Mouse (Mus musculus) neural tube, embryonic 14.5 days (tissue): ENCODE results near the gene Agap1. TPM values are rescaled to one million over a fixed set of nuclear protein-coding genes. Genes with fewer than 3 reads are reported as not detected.

Experiments used
- ATAC-seq: fragments of 200-750 bp; cut with Nextera tagmentation; 2 replicates; pipeline ENCODE4 v1.8.0; 2017; ENCODE audit warnings: low read depth, mild to moderate bottlenecking, moderate TSS enrichment, moderate library complexity
- H3K27ac ChIP-seq: fragments of 300-500 bp; sonication (generic); 2 replicates; pipeline ENCODE4 v1.5.1; 2014; ENCODE audit warnings: low read depth, mild to moderate bottlenecking, control low read depth, low read length, moderate library complexity, mixed read lengths
- H3K27me3 ChIP-seq: fragments of 300-500 bp; sonication (generic); 2 replicates; pipeline ENCODE4 v1.6.1; 2014; ENCODE audit warnings: low read length; ENCODE audit not compliant: control insufficient read depth, insufficient read depth
- H3K36me3 ChIP-seq: fragments of 300-500 bp; sonication (generic); 2 replicates; pipeline ENCODE4 v1.6.1; 2014; ENCODE audit warnings: low read length, mixed read lengths; ENCODE audit not compliant: control insufficient read depth, insufficient read depth
- H3K4me1 ChIP-seq: fragments of 300-500 bp; sonication (generic); 2 replicates; pipeline ENCODE4 v1.6.1; 2014; ENCODE audit warnings: low read length; ENCODE audit not compliant: control insufficient read depth, insufficient read depth
- H3K4me2 ChIP-seq: fragments of 300-500 bp; sonication (generic); 2 replicates; pipeline ENCODE4 v1.6.1; 2014; ENCODE audit warnings: mild to moderate bottlenecking, low read depth, low read length, control low read depth
- H3K4me3 ChIP-seq: fragments of 300-500 bp; sonication (generic); 2 replicates; pipeline ENCODE4 v1.5.1; 2014; ENCODE audit warnings: low read depth, low read length, control low read depth, mixed read lengths
- H3K9ac ChIP-seq: fragments of 300-500 bp; sonication (generic); replicated peaks from 2 replicates; pipeline ENCODE4 v1.6.1; 2014; ENCODE audit warnings: low read depth, mild to moderate bottlenecking, control low read depth, low read length, mixed read lengths
- H3K9me3 ChIP-seq: fragments of 300-500 bp; sonication (generic); 2 replicates; pipeline ENCODE4 v1.6.1; 2016; ENCODE audit warnings: low read length; ENCODE audit not compliant: control insufficient read depth
- WGBS: fragments of 180-500 bp; shearing (Covaris S2); extraction: QIAGEN DNeasy Blood & Tissue Kit; methylation state at CpG from one replicate; pipeline ENCODE4 v1.1.7; 2014; 5-methylcytosine and 5-hydroxymethylcytosine counted together
- polyA plus RNA-seq: library from polyadenylated mRNA; unstranded; fragments of >200 nt; fragmentation: Nextera tagmentation; extraction: Ambion mirVana; gene quantifications from 2 replicates; pipeline ENCODE4 v1.2.1, GENCODE M21; 2014

Agap1 gene
- polyA plus RNA-seq, 1 experiment from 2014 or later: 76.4 TPM

DNA sequence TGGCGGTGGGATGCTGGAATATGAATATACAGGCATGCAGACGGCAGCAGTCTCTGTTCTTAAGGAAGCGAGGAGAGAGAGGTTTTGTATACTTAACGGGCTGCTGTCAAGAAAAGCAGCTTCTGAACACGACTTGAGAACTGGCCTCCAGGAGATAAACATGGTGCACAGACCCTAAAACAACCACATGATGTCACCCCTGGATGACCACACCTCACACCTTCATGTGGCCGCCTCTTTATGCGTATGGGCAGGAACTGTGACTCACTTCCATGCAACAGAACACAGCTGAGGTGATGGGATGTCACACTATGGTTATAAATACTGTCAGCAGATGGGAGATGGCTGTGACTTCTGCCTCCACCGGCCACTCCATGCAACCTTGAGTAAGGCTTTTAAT lies 28.5 kb upstream of the Agap1 start:
- Histone ChIP-seq H3K4me2 (no peak overlapping the region), H3K9ac (no peak overlapping the region), H3K27ac (no peak overlapping the region), H3K4me3 (no peak overlapping the region), H3K36me3 (no peaks in the 10 kb centered on the region), H3K9me3 (no peaks in the 10 kb centered on the region), H3K27me3 (no peaks in the 10 kb centered on the region), H3K4me1 (no peaks in the 10 kb centered on the region)
- WGBS: 81% methylated on average over 8 of the region's 8 CpGs
- no peak for ATAC-seq

DNA sequence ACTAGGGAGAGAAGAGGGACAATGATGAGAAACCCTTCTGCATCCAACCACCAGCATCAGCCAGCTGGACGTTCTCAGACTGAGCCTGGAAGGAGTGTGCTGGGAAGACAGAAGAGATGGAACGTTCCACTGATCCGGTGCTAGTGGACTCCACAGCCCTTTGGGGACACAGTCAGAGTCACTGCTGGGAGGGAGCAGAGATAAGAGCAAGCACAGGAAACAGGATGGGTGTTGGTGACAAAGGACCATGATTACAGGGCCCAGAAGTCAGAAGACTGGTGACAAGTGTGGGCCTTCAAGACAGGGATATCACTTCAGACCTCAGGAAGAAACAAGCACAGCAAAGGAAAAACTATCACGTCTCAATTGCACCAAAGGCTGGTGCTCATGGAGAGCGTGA lies 25.9 kb upstream of the Agap1 start:
- H3K36me3 ChIP-seq: no peaks in the 10 kb centered on the region
- H3K4me3 ChIP-seq: no peak overlapping the region
- H3K4me2 ChIP-seq: no peak overlapping the region
- no peaks in the 10 kb centered on the region for H3K4me1 ChIP-seq
- no peaks in the 10 kb centered on the region for H3K27me3 ChIP-seq
- H3K9me3 ChIP-seq: no peaks in the 10 kb centered on the region
- WGBS: 87% methylated on average over 5 of the region's 5 CpGs
- H3K27ac ChIP-seq: no peak overlapping the region
- ATAC-seq: no peak
- H3K9ac ChIP-seq: no peak overlapping the region

DNA sequence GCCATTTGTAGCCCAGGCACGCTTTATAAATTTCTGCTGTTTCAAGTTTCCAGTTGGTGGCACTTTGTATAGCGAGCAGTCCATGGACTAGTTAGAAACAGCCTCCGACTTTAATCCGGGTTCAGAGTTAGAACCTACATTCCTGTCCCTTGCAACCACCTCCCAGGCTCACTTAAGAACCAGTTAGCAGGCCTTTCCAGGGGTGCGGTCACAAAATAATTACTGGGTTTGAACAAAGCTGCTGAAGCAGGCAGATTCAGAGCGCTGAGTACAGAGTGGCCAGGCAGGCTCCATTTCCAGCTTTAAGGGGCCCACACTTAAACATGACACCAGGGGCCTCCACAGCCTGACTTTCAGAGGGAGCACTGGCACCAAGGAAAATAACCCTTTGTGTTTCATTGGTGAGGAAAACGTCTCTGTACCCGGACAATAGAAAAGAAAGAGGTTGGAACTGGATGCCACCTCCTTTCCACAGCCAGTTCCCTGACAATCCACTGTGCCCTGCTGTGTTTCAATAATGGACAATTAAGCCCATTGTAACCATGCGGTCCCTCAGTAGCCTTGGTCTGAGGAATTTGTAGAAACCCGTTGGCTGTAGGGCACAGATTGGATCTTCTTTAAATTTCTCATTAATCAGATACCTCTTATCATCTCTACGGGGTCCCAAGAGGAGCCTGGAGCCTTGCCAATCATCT lies 24.5 kb upstream of the Agap1 start:
- Histone ChIP-seq H3K36me3 (no peaks in the 10 kb centered on the region), H3K4me2 (no peak overlapping the region), H3K4me3 (no peak overlapping the region), H3K9me3 (no peaks in the 10 kb centered on the region), H3K27me3 (no peaks in the 10 kb centered on the region), H3K9ac (no peak overlapping the region), H3K27ac (no peak overlapping the region), H3K4me1 (no peaks in the 10 kb centered on the region)
- 48% methylated on average over 11 of the region's 11 CpGs for WGBS
- no peak for ATAC-seq

DNA sequence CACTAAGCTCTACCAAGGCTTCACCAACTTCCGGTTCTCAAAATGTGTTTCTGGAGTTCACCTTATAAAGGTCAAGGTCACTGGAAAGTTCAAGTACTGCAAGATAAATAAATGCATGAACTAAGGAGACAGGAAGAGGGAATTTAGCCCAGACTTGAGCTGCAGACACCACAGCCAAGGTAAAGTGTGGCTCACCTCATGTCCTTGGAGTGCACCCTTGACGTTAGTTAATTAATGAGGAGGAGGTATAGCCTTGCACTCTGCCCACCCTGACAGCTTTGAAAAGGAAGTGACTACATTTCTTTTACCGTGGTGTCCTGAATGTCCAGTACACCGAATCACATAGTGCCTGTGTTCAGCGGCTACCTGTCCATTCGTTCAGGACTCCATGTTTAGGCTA lies 15.3 kb upstream of the Agap1 start:
- no peak overlapping the region for H3K9ac ChIP-seq
- no peak overlapping the region for H3K27ac ChIP-seq
- no peaks in the 10 kb centered on the region for H3K36me3 ChIP-seq
- 90% methylated on average over 6 of the region's 6 CpGs for WGBS
- peaks cover 9% of the 10 kb centered on the region; the same call in 1 of the 2 replicates for H3K4me1 ChIP-seq
- H3K9me3 ChIP-seq: no peaks in the 10 kb centered on the region
- ATAC-seq: no peak
- no peaks in the 10 kb centered on the region for H3K27me3 ChIP-seq
- H3K4me2 ChIP-seq: no peak overlapping the region
- H3K4me3 ChIP-seq: no peak overlapping the region

DNA sequence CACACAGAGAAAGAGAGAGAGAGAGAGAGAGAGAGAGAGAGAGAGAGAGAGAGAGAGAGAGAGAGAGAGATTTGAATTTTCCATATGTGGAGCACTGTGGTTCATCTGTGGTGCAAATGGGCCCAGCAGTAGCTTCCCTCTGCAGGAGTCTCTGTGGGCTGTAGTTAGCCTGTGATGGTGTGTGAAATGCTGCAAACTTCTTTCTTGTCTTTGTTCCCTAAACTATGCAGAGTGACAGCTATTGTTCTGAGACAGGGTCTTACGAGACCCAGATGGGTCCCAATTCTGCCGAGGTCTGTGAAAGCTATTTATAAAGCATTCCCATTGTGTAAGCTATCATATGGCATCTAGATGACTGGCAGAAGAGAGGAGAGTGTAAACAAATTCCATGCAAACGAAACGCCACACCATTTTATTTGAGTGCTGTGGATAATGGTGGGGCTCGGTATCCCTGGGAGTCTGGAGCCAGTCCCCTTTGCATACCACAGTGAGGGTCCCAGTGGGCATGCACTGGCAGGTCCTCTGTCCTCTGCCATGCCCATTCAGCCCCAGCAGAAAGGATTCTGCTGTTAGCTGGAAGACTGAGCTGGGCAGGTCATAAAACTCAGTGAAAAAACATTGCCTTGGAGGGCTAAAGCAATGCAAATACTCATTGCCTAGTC lies 13.2 kb upstream of the Agap1 start:
- 8% methylated on average over 5 of the region's 5 CpGs for WGBS
- Histone ChIP-seq H3K4me3 (no peak overlapping the region), H3K4me2 (no peak overlapping the region), H3K9me3 (no peaks in the 10 kb centered on the region), H3K9ac (no peak overlapping the region), H3K27ac (no peak overlapping the region), H3K4me1 (peaks cover 9% of the 10 kb centered on the region; the same call in 1 of the 2 replicates), H3K27me3 (no peaks in the 10 kb centered on the region), H3K36me3 (no peaks in the 10 kb centered on the region)
- ATAC-seq: no peak; the same call in 1 of the 2 replicates

DNA sequence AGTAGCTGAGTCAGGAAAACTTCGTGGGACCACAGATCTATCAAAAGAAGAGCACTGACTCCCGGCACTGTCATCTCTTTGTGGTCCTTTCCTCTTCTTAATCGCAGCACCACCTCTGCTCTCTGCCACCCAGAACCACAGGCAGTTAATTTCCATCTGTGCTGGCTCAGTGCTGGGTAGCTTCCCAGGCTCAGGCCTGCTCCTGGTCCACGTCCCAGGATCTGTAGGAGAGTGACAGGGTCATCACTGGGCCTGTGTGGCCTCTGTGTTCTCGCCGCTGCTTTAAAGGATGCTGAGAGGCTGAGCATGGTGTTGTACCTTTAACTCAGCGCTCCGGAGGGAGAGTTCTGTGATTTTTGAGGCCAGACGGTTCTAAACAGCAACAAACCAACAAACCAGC lies 11.1 kb upstream of the Agap1 start:
- H3K27ac ChIP-seq: peak overlapping the region; percentile 58
- H3K4me3 ChIP-seq: no peak overlapping the region
- H3K9ac ChIP-seq: no peak overlapping the region
- no peaks in the 10 kb centered on the region for H3K27me3 ChIP-seq
- ATAC-seq: 0 out of 2 replicates have a peak, but pooled peaks have one; percentile 54
- 54% methylated on average over 9 of the region's 9 CpGs for WGBS
- H3K36me3 ChIP-seq: no peaks in the 10 kb centered on the region
- H3K4me1 ChIP-seq: peaks cover 9% of the 10 kb centered on the region; the same call in 1 of the 2 replicates
- H3K9me3 ChIP-seq: no peaks in the 10 kb centered on the region
- no peak overlapping the region for H3K4me2 ChIP-seq

DNA sequence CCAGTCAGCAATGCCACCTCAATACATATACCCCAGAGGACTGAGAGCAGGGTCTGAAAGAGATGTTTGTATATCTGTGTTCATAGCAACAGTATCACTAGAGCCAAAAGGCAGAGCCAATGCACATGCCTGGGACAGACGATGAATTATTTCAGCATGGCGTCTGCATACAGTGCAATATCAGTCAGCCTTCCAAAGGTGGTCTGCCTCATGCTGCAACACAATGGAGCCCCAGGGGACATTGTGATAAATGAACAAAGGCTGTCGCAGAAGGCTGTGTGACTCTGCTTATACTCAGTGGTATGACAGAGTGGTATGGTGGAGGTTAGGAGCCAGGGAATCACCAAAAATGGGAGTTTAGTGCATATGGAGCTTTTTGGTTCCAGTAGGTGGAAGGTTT lies 10.6 kb upstream of the Agap1 start:
- H3K4me1 ChIP-seq: peaks cover 9% of the 10 kb centered on the region; the same call in 1 of the 2 replicates
- ATAC-seq: 0 out of 2 replicates have a peak, but pooled peaks have one; percentile 58
- H3K4me2 ChIP-seq: no peak overlapping the region
- 30% methylated on average over 3 of the region's 3 CpGs for WGBS
- peak overlapping the region; percentile 58; the same call in 1 of the 2 replicates for H3K27ac ChIP-seq
- no peak overlapping the region for H3K4me3 ChIP-seq
- H3K9ac ChIP-seq: no peak overlapping the region
- no peaks in the 10 kb centered on the region for H3K9me3 ChIP-seq
- no peaks in the 10 kb centered on the region for H3K36me3 ChIP-seq
- H3K27me3 ChIP-seq: no peaks in the 10 kb centered on the region

DNA sequence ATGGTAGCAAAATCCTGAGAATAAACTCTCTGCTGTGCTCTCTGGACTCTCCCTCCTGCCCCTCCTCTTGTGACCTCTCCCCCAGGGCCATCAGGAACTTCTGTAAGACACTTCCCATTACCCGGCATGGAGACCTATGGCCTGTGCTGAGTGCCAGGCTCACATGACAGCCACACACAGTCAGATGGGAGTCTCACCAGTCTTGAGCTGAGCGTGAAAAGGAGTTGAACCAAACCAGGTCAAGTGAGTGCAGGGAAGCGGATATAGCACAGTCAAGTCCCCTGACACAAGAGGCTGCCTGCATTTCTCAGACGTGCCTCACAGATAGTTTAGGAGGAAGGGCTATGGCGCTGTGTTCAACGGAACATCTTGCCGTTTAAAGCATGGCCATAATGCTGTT lies 4.5 kb upstream of the Agap1 start:
- Histone ChIP-seq H3K36me3 (no peaks in the 10 kb centered on the region), H3K27ac (no peak overlapping the region), H3K27me3 (no peaks in the 10 kb centered on the region), H3K4me2 (no peak overlapping the region), H3K4me1 (no peaks in the 10 kb centered on the region), H3K9ac (no peak overlapping the region), H3K4me3 (no peak overlapping the region), H3K9me3 (no peaks in the 10 kb centered on the region)
- ATAC-seq: no peak
- 90% methylated on average over 7 of the region's 7 CpGs for WGBS

DNA sequence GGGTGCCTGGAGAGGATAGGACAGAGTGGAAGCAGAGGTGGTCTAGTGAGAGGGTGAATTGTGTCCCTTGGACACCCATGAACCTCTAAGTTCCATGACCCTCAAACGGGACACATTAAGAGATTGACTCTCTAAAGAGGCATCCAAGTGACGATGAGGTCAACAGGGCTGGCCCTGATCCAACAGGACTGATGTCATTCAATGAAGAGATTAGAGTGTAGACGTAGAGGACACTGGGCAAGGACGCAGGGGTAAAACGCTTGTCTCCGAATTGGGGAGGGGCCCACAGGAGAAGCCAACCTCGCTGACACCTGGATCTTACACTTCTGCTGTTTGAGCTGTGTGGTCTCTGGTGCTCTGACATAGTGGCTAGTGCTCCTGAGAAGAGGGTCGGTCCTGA lies 2.5 kb upstream of the Agap1 start:
- H3K4me2 ChIP-seq: no peak overlapping the region
- no peak overlapping the region for H3K9ac ChIP-seq
- H3K27ac ChIP-seq: no peak overlapping the region
- no peaks in the 10 kb centered on the region for H3K27me3 ChIP-seq
- 91% methylated on average over 8 of the region's 8 CpGs for WGBS
- no peak overlapping the region for H3K4me3 ChIP-seq
- no peak for ATAC-seq
- H3K36me3 ChIP-seq: no peaks in the 10 kb centered on the region
- peaks cover 12% of the 10 kb centered on the region for H3K4me1 ChIP-seq
- no peaks in the 10 kb centered on the region for H3K9me3 ChIP-seq
